Mouse (Mus musculus): ENCODE results near the gene Kif26a.

- no peak for TF ChIP-seq POLR2AphosphoS2 (IDR thresholded peaks at IDR 0.05; ENCODE audit: insufficient read length, low read depth)
- TF ChIP-seq POLR2A (IDR thresholded peaks at IDR 0.05; ENCODE audit: insufficient read length, low read depth), result no peak
- no peak for TF ChIP-seq MAX (IDR thresholded peaks at IDR 0.05; ENCODE audit: low read depth)
- no peak for TF ChIP-seq USF1 (IDR thresholded peaks at IDR 0.05; ENCODE audit: low read depth)
- TF ChIP-seq TCF12 (IDR thresholded peaks at IDR 0.05; ENCODE audit: insufficient read depth, poor library complexity, severe bottlenecking), result no peak
- no peak for TF ChIP-seq E2F4 (IDR thresholded peaks at IDR 0.05; ENCODE audit: insufficient read depth)
These were observed 28.4 kb upstream of the Kif26a start for GRCm38 (mm10) chr12:112117649-112118048.

Data from myocyte (in vitro differentiated cells).